Mouse (Mus musculus): ENCODE measurements around the gene Socs7. TPM values are rescaled to one million over a fixed set of nuclear protein-coding genes. Genes with fewer than 3 reads are reported as not detected.

The Socs7 gene
- polyA plus RNA-seq, 1 experiment from 2014 or later, result 2.6 TPM

DNA sequence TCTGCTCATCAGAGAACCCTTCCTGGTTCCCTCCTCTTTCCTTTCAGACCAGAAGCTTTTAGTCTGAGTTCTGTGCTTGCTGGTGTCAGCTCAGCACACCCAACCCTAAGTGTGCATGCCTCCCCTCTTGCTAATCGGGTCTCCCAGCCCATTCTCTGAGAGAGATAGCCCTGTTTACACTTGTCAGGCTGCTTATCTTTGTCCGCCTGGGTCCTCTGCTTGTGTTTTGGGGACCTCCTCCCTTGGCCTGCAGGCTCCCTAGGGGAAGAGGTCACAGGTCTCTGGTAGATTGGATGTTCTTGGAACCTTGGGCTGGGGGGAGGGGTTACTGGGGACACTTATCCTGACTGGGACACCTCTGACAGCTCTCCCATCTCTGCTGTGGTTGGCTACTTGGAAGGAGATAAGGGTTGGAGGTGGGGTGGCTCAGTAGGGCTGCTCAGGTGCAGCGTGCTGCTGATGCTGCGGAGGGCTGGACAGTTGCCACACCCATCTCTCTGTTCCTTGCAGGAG lies 83.7 kb downstream of the Socs7 start:
- H3K4me3 ChIP-seq (replicated peaks; ENCODE audit: low read depth, low read length), result no peak overlapping the region
- WGBS, result 74% methylated on average over 4 of the region's 4 CpGs
- peaks cover 34% of the 10 kb centered on the region for H3K4me1 ChIP-seq (replicated peaks; ENCODE audit: insufficient read depth, low read length)
- H3K27me3 ChIP-seq (ENCODE audit: insufficient read depth, low read length), result no peaks in the 10 kb centered on the region
- ATAC-seq (replicated peaks; ENCODE audit: low FRiP score, low read depth) (no peak), DNase-seq (ENCODE audit: low spot score) (no peak)
- H3K4me2 ChIP-seq (ENCODE audit: low read length), result no peak overlapping the region
- TF ChIP-seq CTCF (IDR thresholded peaks at IDR 0.05; ENCODE audit: low read depth), result no peak
- H3K27ac ChIP-seq, result no peak overlapping the region
- H3K36me3 ChIP-seq (ENCODE audit: insufficient read depth, low read length), result peaks cover 33% of the 10 kb centered on the region
- no peak overlapping the region for H3K9ac ChIP-seq (ENCODE audit: low read depth, low read length)
- no peaks in the 10 kb centered on the region for H3K9me3 ChIP-seq (replicated peaks; ENCODE audit: low read length)

DNA sequence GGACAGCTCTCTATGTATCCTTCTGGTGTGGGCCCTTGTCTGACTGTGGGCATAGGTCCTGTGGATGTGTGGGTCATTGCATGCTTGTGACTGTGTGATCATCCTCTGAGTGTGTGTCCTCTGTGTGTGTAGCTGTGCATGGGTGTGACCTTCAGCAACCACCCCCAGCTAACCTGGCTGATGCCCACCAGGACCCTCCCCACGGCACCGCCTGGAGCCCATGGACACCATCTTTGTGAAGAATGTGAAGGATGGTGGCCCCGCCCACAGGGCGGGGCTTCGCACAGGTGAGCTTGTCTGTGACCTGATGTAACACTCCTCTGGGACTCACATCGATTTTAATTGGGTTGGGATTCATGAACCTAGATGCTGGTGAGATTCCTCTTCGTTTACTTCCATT lies 85.6 kb downstream of the Socs7 start:
- TF ChIP-seq CTCF (IDR thresholded peaks at IDR 0.05; ENCODE audit: low read depth), result no peak
- Histone ChIP-seq H3K27me3 (ENCODE audit: insufficient read depth, low read length) (no peaks in the 10 kb centered on the region), H3K9ac (ENCODE audit: low read depth, low read length) (no peak overlapping the region), H3K4me3 (replicated peaks; ENCODE audit: low read depth, low read length) (no peak overlapping the region), H3K4me2 (ENCODE audit: low read length) (no peak overlapping the region), H3K27ac (no peak overlapping the region), H3K4me1 (replicated peaks; ENCODE audit: insufficient read depth, low read length) (peaks cover 15% of the 10 kb centered on the region), H3K9me3 (replicated peaks; ENCODE audit: low read length) (no peaks in the 10 kb centered on the region), H3K36me3 (ENCODE audit: insufficient read depth, low read length) (peaks cover 44% of the 10 kb centered on the region)
- no peak for ATAC-seq (replicated peaks; ENCODE audit: low FRiP score, low read depth)
- no peak for DNase-seq (ENCODE audit: low spot score)
- 87% methylated on average over 7 of the region's 7 CpGs for WGBS

Other genes with a start within 250 kb of the Socs7 start
- gene Tbx21, start 247.2 kb upstream of the Socs7 start, polyA plus RNA-seq (2015; fragmentation: Nextera tagmentation; extraction: Ambion mirVana), result 0.15 TPM in 1 of 2 replicates, not detected in the other
- 4.6 and 5.5 TPM in 2 replicates for gene Tbkbp1, start 211.1 kb upstream of the Socs7 start, polyA plus RNA-seq (2015; fragmentation: Nextera tagmentation; extraction: Ambion mirVana)
- gene Kpnb1, start 174.7 kb upstream of the Socs7 start, polyA plus RNA-seq (2015; fragmentation: Nextera tagmentation; extraction: Ambion mirVana), result 34.0 and 35.8 TPM in 2 replicates
- 46.5 TPM in 2 replicates for gene Npepps, start 81.9 kb upstream of the Socs7 start, polyA plus RNA-seq (2015; fragmentation: Nextera tagmentation; extraction: Ambion mirVana)
- gene Mrpl45, start 46.8 kb upstream of the Socs7 start, polyA plus RNA-seq (2015; fragmentation: Nextera tagmentation; extraction: Ambion mirVana), result 54.3 and 56.9 TPM in 2 replicates
- gene Gpr179, start 10.5 kb upstream of the Socs7 start, polyA plus RNA-seq (2015; fragmentation: Nextera tagmentation; extraction: Ambion mirVana), result 0.05 and 0.06 TPM in 2 replicates
- gene Arhgap23, start 53.0 kb downstream of the Socs7 start, polyA plus RNA-seq (2015; fragmentation: Nextera tagmentation; extraction: Ambion mirVana), result 5.4 and 5.7 TPM in 2 replicates
- 0.08 and 0.28 TPM in 2 replicates for gene 4933428G20Rik, start 137.8 kb downstream of the Socs7 start, polyA plus RNA-seq (2015; fragmentation: Nextera tagmentation; extraction: Ambion mirVana)
- 0.59 and 0.70 TPM in 2 replicates for gene Srcin1, start 213.6 kb downstream of the Socs7 start, polyA plus RNA-seq (2015; fragmentation: Nextera tagmentation; extraction: Ambion mirVana)